Comparison of ENCODE assay signal across 9 mouse cellular contexts in genomic region chr4:115908641-115909040, GRCm38 (mm10). TPM values are rescaled to one million over a fixed set of nuclear protein-coding genes. Genes with fewer than 3 reads are reported as not detected.
DNase-seq lines count a peak whose midpoint lies in the region; ATAC-seq and TF ChIP-seq lines count a peak whose summit lies in the region.
"Had no signal": no experiment of that assay in that cellular context is flagged by ENCODE, and none has a peak within 500 bp of the region (broad histone marks: within the 10 kb centered on the region; RNA-seq: fewer than 3 reads in every experiment).

No protein-coding gene starts in this region.

- no peak for ATAC-seq in liver, postnatal 0 days
- peak; percentile 89 for ATAC-seq in forebrain, embryonic 15.5 days (replicated peaks)
- no peak for ATAC-seq in neural tube, embryonic 15.5 days (ENCODE audit: low FRiP score)

- H3K36me3 ChIP-seq in liver, adult 2 months (ENCODE audit: control insufficient read depth, insufficient read depth, low read length), result no peaks in the 10 kb centered on the region
- H3K36me3 ChIP-seq in liver, postnatal 0 days (replicated peaks; ENCODE audit: insufficient read depth, low read length), result no peaks in the 10 kb centered on the region
- no peaks in the 10 kb centered on the region for H3K36me3 ChIP-seq in forebrain, embryonic 15.5 days
- no peaks in the 10 kb centered on the region for H3K36me3 ChIP-seq in neural tube, embryonic 15.5 days

- no peak for TF ChIP-seq EP300 in liver, postnatal 0 days (IDR thresholded peaks at IDR 0.05; ENCODE audit: low read depth)

- WGBS in liver, adult 2 months, result 26% methylated on average over 7 of the region's 7 CpGs
- WGBS in liver, postnatal 0 days (ENCODE audit: insufficient replicate concordance), result 24% methylated on average over 7 of the region's 7 CpGs
- WGBS in forebrain, embryonic 15.5 days, result 2% methylated on average over 7 of the region's 7 CpGs
- 25% methylated on average over 7 of the region's 7 CpGs for WGBS in neural tube, embryonic 15.5 days

- H3K4me2 ChIP-seq in liver, postnatal 0 days (ENCODE audit: low read depth, low read length), result no peak overlapping the region
- no peak overlapping the region for H3K4me2 ChIP-seq in forebrain, embryonic 15.5 days (replicated peaks)
- H3K4me2 ChIP-seq in neural tube, embryonic 15.5 days, result no peak overlapping the region

- peak; percentile 42 for DNase-seq in adrenal gland, postnatal 14 days
- no peak for DNase-seq in adrenal gland, postnatal 4 days (ENCODE audit: low spot score in 2 of 2)
- peak; percentile 56 for DNase-seq in liver, adult 2 months (ENCODE audit: extremely low read depth, low read depth, low spot score)
- no peak for DNase-seq in liver, postnatal 0 days
- DNase-seq in lung, postnatal 36 days, result peak; percentile 11
- no peak for DNase-seq in cerebellum, adult 11 months
- DNase-seq: spleen, adult 18-20 months had no signal

- H3K4me3 ChIP-seq in liver, adult 2 months (ENCODE audit: insufficient read depth, low read depth, low read length), result no peak overlapping the region
- H3K4me3 ChIP-seq in liver, postnatal 0 days (ENCODE audit: low read depth, low read length), result no peak overlapping the region
- no peak overlapping the region for H3K4me3 ChIP-seq in forebrain, embryonic 15.5 days
- H3K4me3 ChIP-seq in neural tube, embryonic 15.5 days (replicated peaks), result no peak overlapping the region

- no peak overlapping the region for H3K9ac ChIP-seq in liver, adult 2 months (ENCODE audit: low read depth, low read length)
- H3K9ac ChIP-seq in liver, postnatal 0 days (replicated peaks), result no peak overlapping the region
- no peak overlapping the region for H3K9ac ChIP-seq in forebrain, embryonic 15.5 days (replicated peaks)
- no peak overlapping the region for H3K9ac ChIP-seq in neural tube, embryonic 15.5 days (replicated peaks)

- TF ChIP-seq CTCF in liver, adult 2 months (IDR thresholded peaks at IDR 0.05; ENCODE audit: low read depth, low read length), result no peak
- TF ChIP-seq CTCF in liver, postnatal 0 days (IDR thresholded peaks at IDR 0.05; ENCODE audit: low read depth), result no peak

- H3K27ac ChIP-seq in liver, adult 2 months (replicated peaks; ENCODE audit: insufficient read depth, low read depth, low read length), result no peak overlapping the region
- no peak overlapping the region for H3K27ac ChIP-seq in liver, postnatal 0 days (ENCODE audit: low read depth)
- H3K27ac ChIP-seq in forebrain, embryonic 15.5 days (replicated peaks), result no peak overlapping the region
- H3K27ac ChIP-seq in neural tube, embryonic 15.5 days (replicated peaks), result no peak overlapping the region

- no peak for TF ChIP-seq POLR2A in liver, adult 2 months (IDR thresholded peaks at IDR 0.05; ENCODE audit: extremely low read depth, insufficient read depth, low read length)

- H3K79me2 ChIP-seq in liver, adult 2 months (ENCODE audit: control insufficient read depth, insufficient read depth, low read length), result no peaks in the 10 kb centered on the region

- H3K27me3 ChIP-seq in liver, adult 2 months (ENCODE audit: control insufficient read depth, insufficient read depth, low read length), result no peaks in the 10 kb centered on the region
- H3K27me3 ChIP-seq in liver, postnatal 0 days (ENCODE audit: insufficient read depth, low read length), result peaks cover 18% of the 10 kb centered on the region
- H3K27me3 ChIP-seq in forebrain, embryonic 15.5 days, result peaks cover 58% of the 10 kb centered on the region
- peaks cover 87% of the 10 kb centered on the region for H3K27me3 ChIP-seq in neural tube, embryonic 15.5 days (replicated peaks)

- no peaks in the 10 kb centered on the region for H3K9me3 ChIP-seq in liver, postnatal 0 days (ENCODE audit: low read length)
- H3K9me3 ChIP-seq in forebrain, embryonic 15.5 days, result no peaks in the 10 kb centered on the region
- H3K9me3 ChIP-seq in neural tube, embryonic 15.5 days (replicated peaks), result no peaks in the 10 kb centered on the region

- peaks cover 9% of the 10 kb centered on the region; the same call in 1 of the 2 replicates for H3K4me1 ChIP-seq in liver, adult 2 months (ENCODE audit: control insufficient read depth, insufficient read depth, low read length)
- no peaks in the 10 kb centered on the region for H3K4me1 ChIP-seq in liver, postnatal 0 days (ENCODE audit: insufficient read depth)
- peaks cover 19% of the 10 kb centered on the region for H3K4me1 ChIP-seq in forebrain, embryonic 15.5 days
- H3K4me1 ChIP-seq in neural tube, embryonic 15.5 days, result peaks cover 7% of the 10 kb centered on the region

RNA-seq across cellular contexts. Expression of gene 6430628N08Rik, which starts 18.2 kb away (rescaled TPM):
- total RNA-seq in adrenal gland, postnatal 14 days (2021), result not detected in 2 replicates
- not detected for total RNA-seq in adrenal gland, postnatal 4 days (2021)
- not detected in 2 replicates for total RNA-seq in liver, adult 2 months (2014; rRNA removed)
- polyA plus RNA-seq in liver, adult 2 months (2012; rRNA removed), result not detected in 2 replicates
- not detected in 2 replicates for polyA plus RNA-seq in liver, postnatal 0 days (2015; fragmentation: Nextera tagmentation; extraction: Ambion mirVana)
- polyA plus RNA-seq in forebrain, embryonic 15.5 days (2015; fragmentation: Nextera tagmentation; extraction: Ambion mirVana), result 0.20 TPM in 1 of 2 replicates, not detected in the other
- 1.2 and 1.3 TPM in 2 replicates for polyA plus RNA-seq in neural tube, embryonic 15.5 days (2015; fragmentation: Nextera tagmentation; extraction: Ambion mirVana)

RNA-seq across cellular contexts. Expression of gene Kncn, which starts 24.4 kb away (rescaled TPM):
- not detected in 2 replicates for total RNA-seq in adrenal gland, postnatal 14 days (2021)
- not detected for total RNA-seq in adrenal gland, postnatal 4 days (2021)
- not detected in 2 replicates for total RNA-seq in liver, adult 2 months (2014; rRNA removed)
- not detected in 2 replicates for polyA plus RNA-seq in liver, adult 2 months (2012; rRNA removed)
- polyA plus RNA-seq in liver, postnatal 0 days (2015; fragmentation: Nextera tagmentation; extraction: Ambion mirVana), result not detected in 2 replicates
- not detected in 2 replicates for polyA plus RNA-seq in forebrain, embryonic 15.5 days (2015; fragmentation: Nextera tagmentation; extraction: Ambion mirVana)
- polyA plus RNA-seq in neural tube, embryonic 15.5 days (2015; fragmentation: Nextera tagmentation; extraction: Ambion mirVana), result 0.12 and 0.19 TPM in 2 replicates

RNA-seq across cellular contexts. Expression of gene Dmbx1, which starts 31.1 kb away (rescaled TPM):
- not detected in 2 replicates for total RNA-seq in adrenal gland, postnatal 14 days (2021)
- total RNA-seq in adrenal gland, postnatal 4 days (2021), result not detected
- total RNA-seq in liver, adult 2 months (2014; rRNA removed), result not detected in 2 replicates
- polyA plus RNA-seq in liver, adult 2 months (2012; rRNA removed), result not detected in 2 replicates
- not detected in 2 replicates for polyA plus RNA-seq in liver, postnatal 0 days (2015; fragmentation: Nextera tagmentation; extraction: Ambion mirVana)
- 0.23 TPM in 1 of 2 replicates, not detected in the other for polyA plus RNA-seq in forebrain, embryonic 15.5 days (2015; fragmentation: Nextera tagmentation; extraction: Ambion mirVana)
- 1.2 and 2.1 TPM in 2 replicates for polyA plus RNA-seq in neural tube, embryonic 15.5 days (2015; fragmentation: Nextera tagmentation; extraction: Ambion mirVana)

Comparison
In these comparisons a context has a peak if more than half of its experiments do, and no peak if none do; other contexts are left out.
1. DNase-seq: peak in adrenal gland, postnatal 14 days (single experiment), liver, adult 2 months (single experiment) and lung, postnatal 36 days (single experiment); none in adrenal gland, postnatal 4 days (0 of 2), liver, postnatal 0 days (single experiment) and cerebellum, adult 11 months (single experiment).